Mouse (Mus musculus) megakaryocyte, embryonic 14.5 days (primary cell): Measurements from ENCODE around the gene C1d.

Experiments used
- FLI1 ChIP-seq: IDR thresholded peaks from 2 replicates; pipeline ENCODE4 v1.6.1; 2012; ENCODE audit warnings: low read length, inconsistent platforms, mixed read lengths
- GATA1 ChIP-seq: IDR thresholded peaks from 3 replicates; pipeline ENCODE4 v1.6.1; 2012; ENCODE audit warnings: mixed read lengths, low read length, inconsistent platforms, borderline replicate concordance

- TF ChIP-seq GATA1 (no peak), FLI1 (no peak)
Measured at GRCm38 (mm10) chr11:17307457-17307856, 50.1 kb downstream of the C1d start.
